Mouse (Mus musculus): ENCODE data around the gene A4galt. TPM values are rescaled to one million over a fixed set of nuclear protein-coding genes. Genes with fewer than 3 reads are reported as not detected.
"Not testable (repeated sequence)": the region's sequence is repeated elsewhere in the genome, so short reads cannot be mapped to it uniquely, and the experiment has no call there.

The A4galt gene
- polyA plus RNA-seq, 1 experiment = 42.6 TPM

DNA sequence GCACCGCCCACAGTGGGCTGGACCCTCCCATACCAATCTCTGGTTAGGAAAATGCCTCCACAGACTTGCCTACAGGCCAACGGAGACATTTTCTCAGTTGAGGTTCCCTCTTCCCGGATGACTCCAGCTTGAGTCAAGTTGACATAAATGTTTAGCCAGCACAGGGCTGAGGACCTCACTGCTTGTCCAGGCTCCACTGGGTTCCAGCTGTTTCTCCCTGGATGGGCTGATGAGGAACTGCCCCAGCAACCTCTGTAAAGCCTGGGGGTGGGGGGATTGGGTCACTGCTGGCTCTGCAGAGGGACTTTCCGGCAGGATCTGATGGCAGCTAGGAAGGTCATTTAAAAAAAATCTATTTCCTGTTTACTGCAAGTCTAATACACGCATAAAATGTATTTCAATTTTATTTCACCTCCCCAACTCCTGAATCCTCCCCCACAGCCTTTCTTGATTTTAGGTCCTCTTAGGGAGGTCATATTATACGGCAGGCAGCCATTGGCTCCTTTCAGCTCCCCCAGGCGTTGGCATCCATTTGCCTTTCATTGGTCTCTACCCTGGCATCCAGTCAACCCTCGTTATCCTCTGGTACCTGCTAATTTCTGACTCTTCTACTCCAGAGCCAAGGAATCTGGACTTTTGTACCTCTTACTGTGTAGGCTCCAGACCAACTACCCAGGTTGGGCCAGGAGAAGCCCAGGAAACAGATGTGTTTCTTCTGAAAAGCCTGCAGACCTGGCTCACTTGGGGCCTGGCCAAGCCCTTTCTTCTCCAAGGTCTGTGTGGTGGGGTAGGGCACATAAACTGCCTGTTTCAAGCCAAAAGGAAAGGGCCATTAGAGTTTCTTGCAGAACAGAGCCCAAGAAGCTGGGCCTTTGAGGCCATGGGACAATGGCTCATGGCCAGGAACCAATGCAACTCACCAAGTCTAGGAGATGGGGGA, 42.4 kb upstream of the A4galt start:
- Histone ChIP-seq H3K4me1 (ENCODE audit: control insufficient read depth, insufficient read depth, low read length) (peaks cover 10% of the 10 kb centered on the region), H3K4me3 (replicated peaks; ENCODE audit: extremely low read depth, low read depth, low read length) (no peak overlapping the region)
- TF ChIP-seq CTCF (IDR thresholded peaks at IDR 0.05; ENCODE audit: insufficient read depth, low read length) = no peak
- TF ChIP-seq POLR2A (IDR thresholded peaks at IDR 0.05; ENCODE audit: borderline replicate concordance, extremely low read depth, low read depth, low read length) = no peak
- WGBS = 45% methylated on average over 8 of the region's 8 CpGs
- DNase-seq = no peak

DNA sequence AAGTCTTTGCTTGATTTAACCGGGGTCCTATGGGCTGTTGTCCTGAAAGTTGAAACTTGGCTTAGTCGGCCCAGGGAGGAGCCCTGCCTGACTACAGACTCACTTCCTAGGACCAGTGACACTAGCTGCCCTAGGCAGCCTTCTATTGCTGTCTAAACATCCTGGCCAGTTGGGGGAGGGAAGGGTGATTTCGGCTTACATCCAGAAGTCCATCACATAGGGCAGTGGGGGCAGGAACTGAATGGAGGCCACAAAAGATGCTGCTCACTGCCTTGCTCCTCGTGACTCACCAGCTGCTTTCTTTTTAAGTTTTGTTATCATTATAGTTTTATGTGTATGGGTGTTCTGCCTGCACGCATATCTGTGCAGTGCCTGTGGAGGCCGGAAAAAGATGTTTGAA, 41.6 kb upstream of the A4galt start:
- 36% methylated on average over 6 of the region's 6 CpGs for WGBS
- DNase-seq = peak; percentile 44
- TF ChIP-seq CTCF (IDR thresholded peaks at IDR 0.05; ENCODE audit: insufficient read depth, low read length) (no peak), POLR2A (IDR thresholded peaks at IDR 0.05; ENCODE audit: borderline replicate concordance, extremely low read depth, low read depth, low read length) (peak; percentile 21; the same call in 1 of the 2 replicates)
- peaks cover 10% of the 10 kb centered on the region for H3K4me1 ChIP-seq (ENCODE audit: control insufficient read depth, insufficient read depth, low read length)
- H3K4me3 ChIP-seq (replicated peaks; ENCODE audit: extremely low read depth, low read depth, low read length) = no peak overlapping the region

DNA sequence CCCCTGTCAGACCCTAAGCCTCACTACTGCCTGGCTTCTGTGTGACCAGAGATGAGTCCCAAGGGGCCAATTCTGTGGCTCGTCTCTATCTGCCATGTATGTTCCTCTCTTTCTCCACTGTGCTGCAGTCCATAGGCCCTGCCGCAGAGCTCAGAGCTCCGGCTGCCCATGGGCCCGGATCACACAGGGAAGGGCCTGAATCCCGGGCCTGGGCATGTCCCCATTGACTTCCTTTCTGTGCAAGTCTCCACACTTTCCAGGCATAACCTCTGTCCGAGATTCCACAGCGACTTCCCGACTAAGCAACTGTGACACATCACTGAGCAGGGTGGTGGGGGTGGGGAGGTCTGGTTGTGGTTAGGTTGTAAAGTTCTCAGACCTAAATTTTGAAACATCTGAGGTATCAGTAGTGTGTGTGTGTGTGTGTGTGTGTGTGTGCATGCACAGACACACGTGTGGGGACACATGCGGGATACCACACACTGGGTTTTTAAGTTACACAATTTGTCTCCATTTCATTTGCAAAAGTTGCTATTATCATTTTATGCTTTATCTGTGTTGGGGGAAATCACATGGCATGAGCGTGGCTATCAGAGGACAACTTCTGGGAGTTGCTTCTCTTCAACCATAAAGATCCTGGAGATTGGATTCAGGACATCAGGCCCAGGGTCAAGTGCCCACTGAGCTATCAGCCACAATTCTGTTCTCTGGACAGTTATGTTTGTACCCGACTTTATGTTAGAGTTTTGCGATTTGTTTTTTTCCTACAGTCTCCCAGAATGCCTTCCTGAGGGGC, 40.9 kb upstream of the A4galt start:
- no peak for TF ChIP-seq CTCF (IDR thresholded peaks at IDR 0.05; ENCODE audit: insufficient read depth, low read length)
- no peak for TF ChIP-seq POLR2A (IDR thresholded peaks at IDR 0.05; ENCODE audit: borderline replicate concordance, extremely low read depth, low read depth, low read length)
- Histone ChIP-seq H3K4me1 (ENCODE audit: control insufficient read depth, insufficient read depth, low read length) (peaks cover 10% of the 10 kb centered on the region), H3K4me3 (replicated peaks; ENCODE audit: extremely low read depth, low read depth, low read length) (no peak overlapping the region)
- no peak for DNase-seq
- WGBS = 64% methylated on average over 13 of the region's 13 CpGs

DNA sequence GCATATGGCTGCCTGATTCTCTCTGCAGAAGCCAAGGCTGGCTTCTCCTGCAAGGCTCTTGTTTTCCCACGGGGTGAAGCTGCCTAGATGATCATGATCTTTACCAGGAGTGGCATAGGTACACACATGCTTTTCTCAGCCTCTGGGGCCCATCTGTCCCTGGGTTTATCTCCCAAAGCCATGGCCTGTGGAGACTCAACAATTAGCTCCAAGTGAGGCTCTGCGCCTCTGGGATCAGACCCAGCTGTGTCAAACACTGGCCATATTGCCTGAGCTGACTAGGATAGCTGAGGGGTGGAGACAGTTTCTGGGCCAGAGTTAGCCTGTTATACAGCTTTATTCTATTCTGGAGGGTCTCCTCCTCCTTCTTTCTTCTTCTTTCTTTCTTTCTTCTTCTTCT, 39.3 kb upstream of the A4galt start:
- peaks cover 10% of the 10 kb centered on the region for H3K4me1 ChIP-seq (ENCODE audit: control insufficient read depth, insufficient read depth, low read length)
- no peak overlapping the region for H3K4me3 ChIP-seq (replicated peaks; ENCODE audit: extremely low read depth, low read depth, low read length)
- no peak for DNase-seq
- TF ChIP-seq CTCF (IDR thresholded peaks at IDR 0.05; ENCODE audit: insufficient read depth, low read length) = no peak
- no peak for TF ChIP-seq POLR2A (IDR thresholded peaks at IDR 0.05; ENCODE audit: borderline replicate concordance, extremely low read depth, low read depth, low read length)
- WGBS = 79% methylated on average over 2 of the region's 2 CpGs

DNA sequence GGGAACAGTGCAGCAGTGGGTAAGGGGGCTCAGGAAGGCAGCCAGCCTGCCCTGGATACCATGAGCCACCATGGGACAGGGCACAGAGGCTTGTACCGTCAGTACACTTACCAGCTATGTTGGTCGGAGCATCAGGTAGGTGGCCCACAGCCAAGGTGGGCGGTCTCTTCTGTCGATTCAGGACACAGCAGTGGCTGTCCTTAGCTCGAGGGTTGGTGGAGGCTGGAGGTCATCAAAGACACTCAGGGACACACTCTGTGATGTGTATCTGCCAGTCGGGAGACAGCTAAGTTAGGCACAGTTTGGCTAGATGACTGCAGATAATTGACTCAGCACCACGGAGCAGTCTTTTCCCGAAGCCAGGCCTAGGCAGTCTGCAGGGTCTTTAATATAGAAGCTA, 33.3 kb upstream of the A4galt start:
- no peak for TF ChIP-seq CTCF (IDR thresholded peaks at IDR 0.05; ENCODE audit: insufficient read depth, low read length)
- TF ChIP-seq POLR2A (IDR thresholded peaks at IDR 0.05; ENCODE audit: borderline replicate concordance, extremely low read depth, low read depth, low read length) = no peak
- Histone ChIP-seq H3K4me3 (replicated peaks; ENCODE audit: extremely low read depth, low read depth, low read length) (no peak overlapping the region), H3K4me1 (ENCODE audit: control insufficient read depth, insufficient read depth, low read length) (no peaks in the 10 kb centered on the region)
- 62% methylated on average over 8 of the region's 8 CpGs for WGBS
- no peak for DNase-seq

DNA sequence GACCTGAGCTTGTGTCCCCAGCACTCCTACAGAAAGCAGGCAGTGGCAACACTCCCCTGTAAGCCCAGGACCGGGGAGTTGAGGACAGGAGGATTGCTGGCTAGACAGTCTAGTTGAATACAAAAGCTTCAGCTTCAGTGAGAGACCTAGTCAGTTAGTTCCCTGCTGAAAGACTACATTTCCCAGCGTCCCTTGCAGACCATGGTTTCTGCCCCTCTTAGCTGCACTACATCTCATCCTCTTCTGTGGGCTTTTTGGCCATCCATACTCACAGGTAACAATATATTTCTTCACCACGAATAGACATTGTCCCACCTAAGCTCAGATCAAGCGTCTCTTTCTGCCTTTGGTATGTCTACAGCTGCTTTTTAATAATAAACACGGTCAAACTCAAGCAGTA, 30.8 kb upstream of the A4galt start:
- TF ChIP-seq POLR2A (IDR thresholded peaks at IDR 0.05; ENCODE audit: borderline replicate concordance, extremely low read depth, low read depth, low read length) (no peak), CTCF (IDR thresholded peaks at IDR 0.05; ENCODE audit: insufficient read depth, low read length) (no peak)
- H3K4me3 ChIP-seq (replicated peaks; ENCODE audit: extremely low read depth, low read depth, low read length) = no peak overlapping the region
- WGBS = 76% methylated on average over 5 of the region's 5 CpGs
- DNase-seq = no peak
- no peaks in the 10 kb centered on the region for H3K4me1 ChIP-seq (ENCODE audit: control insufficient read depth, insufficient read depth, low read length)

DNA sequence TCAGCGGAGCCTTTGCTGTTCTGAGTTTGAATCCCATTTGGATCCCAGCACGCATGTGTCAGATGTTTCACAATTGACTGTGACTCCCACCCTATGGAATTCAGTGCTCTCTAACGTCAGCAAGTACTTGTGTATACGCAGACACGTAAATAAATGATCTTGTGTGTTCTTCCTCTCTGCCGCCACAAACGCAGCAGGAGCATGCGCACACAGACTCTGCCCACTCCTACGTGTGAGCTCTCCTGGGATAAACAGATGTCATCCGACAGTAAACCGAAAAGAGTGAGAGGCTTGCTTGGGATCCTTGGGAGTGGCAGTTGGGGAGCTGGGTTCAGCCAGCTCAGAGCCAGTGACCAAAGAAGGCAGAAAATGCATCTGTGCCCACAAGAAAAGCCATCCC, 29.7 kb upstream of the A4galt start:
- WGBS = 41% methylated on average over 11 of the region's 11 CpGs
- Histone ChIP-seq H3K4me1 (ENCODE audit: control insufficient read depth, insufficient read depth, low read length) (no peaks in the 10 kb centered on the region), H3K4me3 (replicated peaks; ENCODE audit: extremely low read depth, low read depth, low read length) (no peak overlapping the region)
- no peak for DNase-seq
- TF ChIP-seq POLR2A (IDR thresholded peaks at IDR 0.05; ENCODE audit: borderline replicate concordance, extremely low read depth, low read depth, low read length) (no peak), CTCF (IDR thresholded peaks at IDR 0.05; ENCODE audit: insufficient read depth, low read length) (no peak)

DNA sequence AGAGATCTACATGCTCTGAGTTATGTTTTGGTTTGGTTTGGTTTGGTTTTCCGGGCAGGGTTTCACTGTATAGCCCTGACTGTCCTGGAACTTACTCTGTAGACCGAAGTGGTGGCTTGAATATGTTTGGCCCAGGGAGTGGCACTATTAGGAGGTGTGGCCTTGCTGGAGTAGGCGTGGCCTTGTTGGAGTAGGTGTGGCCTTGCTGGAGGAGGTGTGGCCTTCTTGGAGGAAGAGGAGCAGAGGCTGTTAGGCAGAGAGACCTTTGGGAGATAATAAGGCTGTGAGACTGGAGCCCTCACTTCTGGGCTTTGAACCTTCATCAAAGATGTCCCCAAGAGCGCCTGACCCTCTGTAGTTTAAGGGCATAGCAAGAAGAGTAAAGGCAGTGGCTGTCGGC, 27.0 kb upstream of the A4galt start:
- Histone ChIP-seq H3K4me3 (replicated peaks; ENCODE audit: extremely low read depth, low read depth, low read length) (no peak overlapping the region), H3K4me1 (ENCODE audit: control insufficient read depth, insufficient read depth, low read length) (no peaks in the 10 kb centered on the region)
- WGBS = 78% methylated on average over 5 of the region's 5 CpGs
- DNase-seq = no peak
- TF ChIP-seq CTCF (IDR thresholded peaks at IDR 0.05; ENCODE audit: insufficient read depth, low read length) (no peak), POLR2A (IDR thresholded peaks at IDR 0.05; ENCODE audit: borderline replicate concordance, extremely low read depth, low read depth, low read length) (no peak)

DNA sequence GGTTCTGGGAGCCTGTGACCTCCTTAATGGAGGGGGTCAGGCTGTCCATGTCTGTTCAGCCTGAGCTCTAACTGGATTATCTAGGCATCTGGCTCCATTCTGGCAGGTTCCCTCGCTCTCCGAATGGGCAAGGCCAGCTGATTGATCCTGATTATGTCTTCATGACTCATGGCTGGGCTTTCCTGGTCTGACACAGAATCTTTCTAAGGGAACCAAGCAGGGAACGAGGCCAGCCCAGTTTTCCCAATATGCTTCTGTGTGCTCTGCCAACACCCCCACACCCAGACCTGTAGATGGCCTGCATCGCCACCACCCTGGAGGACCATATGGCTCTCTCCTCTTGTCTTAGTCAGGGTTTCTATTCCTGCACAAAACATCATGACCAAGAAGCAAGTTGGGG, 25.9 kb upstream of the A4galt start:
- no peak overlapping the region for H3K4me3 ChIP-seq (replicated peaks; ENCODE audit: extremely low read depth, low read depth, low read length)
- DNase-seq = no peak
- TF ChIP-seq POLR2A (IDR thresholded peaks at IDR 0.05; ENCODE audit: borderline replicate concordance, extremely low read depth, low read depth, low read length) (no peak), CTCF (IDR thresholded peaks at IDR 0.05; ENCODE audit: insufficient read depth, low read length) (no peak)
- H3K4me1 ChIP-seq (ENCODE audit: control insufficient read depth, insufficient read depth, low read length) = no peaks in the 10 kb centered on the region
- WGBS = 93% methylated on average over 4 of the region's 4 CpGs

DNA sequence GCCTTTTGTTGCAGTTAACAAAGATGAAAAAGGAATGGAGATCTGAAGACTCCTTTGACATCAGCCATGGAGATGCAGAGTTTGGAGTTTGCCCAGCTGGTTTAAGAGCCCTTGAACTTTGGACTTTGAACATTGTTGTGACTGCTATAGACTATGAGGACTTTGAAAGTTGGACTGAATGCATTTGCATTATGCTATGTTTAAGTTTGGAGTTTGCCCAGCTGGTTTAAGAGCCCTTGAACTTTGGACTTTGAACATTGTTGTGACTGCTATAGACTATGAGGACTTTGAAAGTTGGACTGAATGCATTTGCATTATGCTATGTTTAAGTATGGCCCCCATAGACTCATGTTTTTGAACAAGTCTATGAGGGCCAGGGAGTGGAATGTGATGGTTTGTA, 22.7 kb upstream of the A4galt start:
- not testable (repeated sequence) for H3K4me3 ChIP-seq (replicated peaks; ENCODE audit: extremely low read depth, low read depth, low read length); DNase-seq; H3K4me1 ChIP-seq (ENCODE audit: control insufficient read depth, insufficient read depth, low read length)
